Mouse (Mus musculus): ENCODE results near the gene Gm3239. TPM values are rescaled to one million over a fixed set of nuclear protein-coding genes. Genes with fewer than 3 reads are reported as not detected.
"Not testable (repeated sequence)": the region's sequence is repeated elsewhere in the genome, so short reads cannot be mapped to it uniquely, and the experiment has no call there.

The Gm3239 gene
- total RNA-seq (2021) = under 1 TPM in 1 of 2 experiments, not detected in 1; 0.33 TPM
- long read RNA-seq = 0 reads

DNA sequence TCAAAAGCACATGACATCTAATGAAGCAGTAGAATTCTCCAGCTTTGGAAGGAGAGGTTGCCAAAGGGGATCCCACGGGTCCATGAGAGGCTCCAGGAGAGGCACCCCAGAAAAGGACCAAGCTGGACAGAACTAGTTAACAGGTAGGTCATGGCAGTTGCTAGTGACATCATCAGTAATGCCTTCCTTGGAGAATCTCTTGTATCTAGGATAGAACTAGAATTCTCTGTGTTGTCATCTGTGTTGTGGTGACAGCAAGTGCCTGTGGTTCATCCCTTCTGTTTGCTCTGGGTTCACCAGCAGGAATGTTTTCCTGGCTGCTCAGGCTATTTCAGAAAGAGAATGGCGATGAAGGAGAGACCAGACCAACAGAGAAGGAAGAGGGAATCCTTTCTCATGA is at the start of gene Gm3239:
Gm3239 (plus strand) TSS at position 301 of the 400 bp plus-strand sequence.
- DNase-seq (ENCODE audit: low spot score in 2 of 2) = not testable (repeated sequence)

GRCm38 (mm10) chr14:4632052-4632451 is 31.9 kb upstream of the Gm3239 start, which contains the start of gene Gm8159:
Gene Gm8159 (plus strand): TSS chr14:4632352.
- DNase-seq (ENCODE audit: low spot score in 2 of 2) = not testable (repeated sequence)

DNA sequence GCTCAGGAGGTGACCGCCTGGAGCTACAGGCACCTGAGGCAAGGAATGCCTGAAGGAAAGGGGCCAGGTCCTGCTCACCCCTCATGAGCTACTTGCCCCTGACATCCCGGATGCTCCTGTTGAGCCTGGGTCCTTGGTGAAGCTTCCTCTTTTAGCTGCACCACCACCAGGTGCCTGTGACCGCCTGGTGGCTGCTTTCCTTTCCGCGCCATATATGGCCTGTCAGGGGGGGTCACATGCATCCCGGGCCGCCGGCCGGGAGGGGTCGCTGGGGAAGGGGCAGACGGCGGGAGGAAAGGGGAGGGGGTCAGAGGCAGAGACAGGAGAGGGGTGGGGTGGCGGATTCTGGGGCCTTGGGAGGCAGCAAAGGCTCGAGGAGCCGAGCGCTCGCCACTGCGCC is 14.7 kb upstream of the Gm3239 start:
- DNase-seq (ENCODE audit: low spot score in 2 of 2) = peak; percentile 0 to 3

- DNase-seq (ENCODE audit: low spot score in 2 of 2) = peak; percentile 9 to 51
Measured at GRCm38 (mm10) chr14:4650324-4650723, 13.7 kb upstream of the Gm3239 start.

- DNase-seq (ENCODE audit: low spot score in 2 of 2) = not testable (repeated sequence)
Measured at GRCm38 (mm10) chr14:4708938-4709337, 44.9 kb downstream of the Gm3239 start, which contains the start of gene Gm7876. Gene Gm7876 (plus strand): TSS chr14:4709238.

Other genes with a start within 250 kb of the Gm3239 start
- gene Gm3164, start 248.7 kb upstream of the Gm3239 start, total RNA-seq (2021) = 1 to 10 TPM in 1 of 2 experiments, not detected in 1; 1.0 TPM
- not detected for gene Gm3173, start 233.2 kb upstream of the Gm3239 start, total RNA-seq (2021)
- not detected for gene Gm3182, start 182.4 kb upstream of the Gm3239 start, total RNA-seq (2021)
- not detected for gene Gm3047, start 108.8 kb upstream of the Gm3239 start, total RNA-seq (2021)
- under 1 TPM; 0.30 to 0.51 TPM for gene Gm8159, start 31.8 kb upstream of the Gm3239 start, total RNA-seq (2021)
- gene Gm7876, start 45.0 kb downstream of the Gm3239 start, total RNA-seq (2021) = not detected
- gene Gm3252, start 62.6 kb downstream of the Gm3239 start, total RNA-seq (2021) = under 1 TPM in 1 of 2 experiments, not detected in 1; 0.22 TPM
- gene Gm9602, start 112.1 kb downstream of the Gm3239 start, total RNA-seq (2021) = not detected
- not detected for gene Gm3269, start 173.9 kb downstream of the Gm3239 start, total RNA-seq (2021)
- 10 to 100 TPM in 1 of 2 experiments, 1 to 10 TPM in 1; 9.0 to 12.1 TPM for gene Gm3264, start 191.4 kb downstream of the Gm3239 start, total RNA-seq (2021)
- gene Gm3278, start 228.2 kb downstream of the Gm3239 start, total RNA-seq (2021) = not detected

All from layer of hippocampus, adult 18-20 months (tissue).